23 mouse cellular contexts compared by ENCODE assay signal in the genomic region with DNA sequence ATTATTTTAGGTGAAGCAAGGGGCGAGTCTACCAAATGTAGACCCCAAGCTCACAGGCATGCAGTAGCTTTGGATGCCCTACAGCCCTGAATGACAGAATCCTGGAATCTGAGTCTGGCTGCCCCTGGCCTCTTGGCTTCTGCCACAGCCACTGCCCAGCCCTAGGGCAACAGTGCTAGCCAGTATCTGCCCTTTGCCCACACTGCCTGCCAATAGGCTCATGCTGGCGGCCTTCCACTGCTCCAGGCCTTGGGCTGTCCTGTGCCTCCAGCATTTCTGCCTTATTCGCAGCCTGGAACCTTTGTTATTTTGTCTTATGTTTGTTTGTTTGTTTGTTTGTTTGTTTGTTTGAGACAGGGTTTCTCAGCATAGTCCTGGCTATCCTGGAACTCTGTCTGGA. TPM values are rescaled to one million over a fixed set of nuclear protein-coding genes. Genes with fewer than 3 reads are reported as not detected.
A peak's percentile ranks its signal among the peaks of the same experiment; 100 is the strongest.
DNase-seq lines count a peak whose midpoint lies in the region; ATAC-seq lines count a peak whose summit lies in the region.
"Had no signal": no experiment of that assay in that cellular context is flagged by ENCODE, and none has a peak within 500 bp of the region (broad histone marks: within the 10 kb centered on the region; RNA-seq: fewer than 3 reads in every experiment).

No protein-coding gene starts in this region.

- peak; percentile 93 for DNase-seq in heart, adult 11 months
- DNase-seq in heart, postnatal 25 days (ENCODE audit: low spot score) = no peak
- peak; percentile 15 for DNase-seq in 3T3-L1 (ENCODE audit: low read depth, low spot score)
- peak; percentile 84 for DNase-seq in adipocyte (ENCODE audit: low spot score)
- no peak for DNase-seq in natural killer cell, adult 2 months (ENCODE audit: low spot score in 2 of 2)
- DNase-seq: forebrain, postnatal 0 days; heart, postnatal 14 days; layer of hippocampus, adult 9-11 months; lung, postnatal 36 days; retina, postnatal 1 day; right cerebral cortex, postnatal 25 days; spleen, adult 18-20 months had no signal

- 0 out of 2 replicates have a peak overlapping the region, but pooled peaks have one; percentile 6 for H3K9ac ChIP-seq in kidney, embryonic 16.5 days (replicated peaks; ENCODE audit: low read length)
- H3K9ac ChIP-seq: forebrain, postnatal 0 days; heart, embryonic 13.5 days; hindbrain, embryonic 13.5 days; liver, embryonic 14.5 days; lung, embryonic 15.5 days; midbrain, embryonic 13.5 days had no signal

- no peak overlapping the region for H3K4me2 ChIP-seq in kidney, embryonic 16.5 days (replicated peaks; ENCODE audit: low read depth, low read length)
- H3K4me2 ChIP-seq: heart, embryonic 13.5 days; hindbrain, embryonic 13.5 days; lung, embryonic 15.5 days; midbrain, embryonic 13.5 days had no signal

- no peaks in the 10 kb centered on the region for H3K9me3 ChIP-seq in kidney, embryonic 16.5 days (ENCODE audit: low read length)
- H3K9me3 ChIP-seq: forebrain, embryonic 10.5 days; heart, embryonic 13.5 days; hindbrain, embryonic 13.5 days; lung, embryonic 15.5 days; megakaryocyte, embryonic 14.5 days; midbrain, embryonic 13.5 days had no signal

- H3K36me3 ChIP-seq in kidney, embryonic 16.5 days (ENCODE audit: insufficient read depth, low read length) = peaks cover 5% of the 10 kb centered on the region; the same call in 1 of the 2 replicates
- H3K36me3 ChIP-seq: lung, embryonic 15.5 days had no signal

- no peak overlapping the region for H3K4me3 ChIP-seq in kidney, embryonic 16.5 days (ENCODE audit: low read length)
- H3K4me3 ChIP-seq: forebrain, embryonic 10.5 days; heart, embryonic 13.5 days; hindbrain, embryonic 13.5 days; lung, embryonic 15.5 days; megakaryocyte, embryonic 14.5 days; midbrain, embryonic 13.5 days had no signal

- 0 out of 2 replicates have a peak, but pooled peaks cover 2% of the 10 kb centered on the region for H3K4me1 ChIP-seq in kidney, embryonic 16.5 days (ENCODE audit: insufficient read depth, low read length)
- H3K4me1 ChIP-seq: heart, embryonic 13.5 days; lung, embryonic 15.5 days had no signal

- WGBS in kidney, embryonic 16.5 days = 91% methylated on average over 3 of the region's 3 CpGs

- no peaks in the 10 kb centered on the region for H3K27me3 ChIP-seq in kidney, embryonic 16.5 days (ENCODE audit: insufficient read depth, low read length)
- H3K27me3 ChIP-seq: hindbrain, embryonic 13.5 days; lung, embryonic 15.5 days; midbrain, embryonic 13.5 days had no signal

- ATAC-seq in kidney, embryonic 16.5 days (ENCODE audit: low FRiP score, low TSS enrichment) = no peak
- ATAC-seq in CD4-positive, CD25-positive, alpha-beta regulatory T cell, adult 4 months = no peak
- ATAC-seq: forebrain, postnatal 0 days; midbrain, embryonic 13.5 days had no signal

- no peak overlapping the region for H3K27ac ChIP-seq in kidney, embryonic 16.5 days (ENCODE audit: low read length)
- H3K27ac ChIP-seq: forebrain, embryonic 10.5 days; heart, embryonic 13.5 days; hindbrain, embryonic 13.5 days; liver, embryonic 14.5 days; lung, embryonic 15.5 days; midbrain, embryonic 13.5 days had no signal

- intact Hi-C loops in heart, postnatal 25 days (cut with DNase I) = no loop called here

RNA-seq across cellular contexts. Expression of a gene that starts 9.1 kb away (rescaled TPM):
- 1 to 10 TPM; 1.1 to 2.4 TPM for total RNA-seq in heart, postnatal 25 days (2021)
- polyA plus RNA-seq in kidney, embryonic 16.5 days (2015; fragmentation: Nextera tagmentation; extraction: Ambion mirVana) = 56.5 and 60.3 TPM in 2 replicates
- polyA plus RNA-seq in CD4-positive, CD25-positive, alpha-beta regulatory T cell, adult 4 months (2017; shearing (Covaris generic)) = 1 to 10 TPM; 6.4 to 6.9 TPM
- total RNA-seq: monocyte, adult 5-6 weeks had no signal

RNA-seq across cellular contexts. Expression of a gene that starts 18.1 kb away (rescaled TPM):
- total RNA-seq in heart, postnatal 25 days (2021) = under 1 TPM; 0.20 to 0.34 TPM
- 0.15 and 0.23 TPM in 2 replicates for polyA plus RNA-seq in kidney, embryonic 16.5 days (2015; fragmentation: Nextera tagmentation; extraction: Ambion mirVana)
- polyA plus RNA-seq in CD4-positive, CD25-positive, alpha-beta regulatory T cell, adult 4 months (2017; shearing (Covaris generic)) = under 1 TPM; 0.24 to 0.55 TPM
- total RNA-seq: granulocyte monocyte progenitor cell, adult 5-6 weeks had no signal

RNA-seq across cellular contexts. Expression of a gene that starts 40.6 kb away (rescaled TPM):
- 10 to 100 TPM; 19.4 to 19.5 TPM for total RNA-seq in heart, postnatal 25 days (2021)
- polyA plus RNA-seq in kidney, embryonic 16.5 days (2015; fragmentation: Nextera tagmentation; extraction: Ambion mirVana) = 6.5 TPM in 2 replicates
- 1 to 10 TPM; 4.2 to 5.6 TPM for polyA plus RNA-seq in CD4-positive, CD25-positive, alpha-beta regulatory T cell, adult 4 months (2017; shearing (Covaris generic))

RNA-seq across cellular contexts. Expression of a gene that starts 50.4 kb away (rescaled TPM):
- 10 to 100 TPM; 98.7 to 99.3 TPM for total RNA-seq in heart, postnatal 25 days (2021)
- 8.2 and 9.3 TPM in 2 replicates for polyA plus RNA-seq in kidney, embryonic 16.5 days (2015; fragmentation: Nextera tagmentation; extraction: Ambion mirVana)
- 1 to 10 TPM; 7.3 to 8.2 TPM for polyA plus RNA-seq in CD4-positive, CD25-positive, alpha-beta regulatory T cell, adult 4 months (2017; shearing (Covaris generic))

Comparison
In these comparisons a context has a peak if more than half of its experiments do, and no peak if none do; other contexts are left out.
1. DNase-seq: peak in heart, adult 11 months (single experiment), 3T3-L1 (single experiment) and adipocyte (single experiment); none in heart, postnatal 25 days (single experiment) and natural killer cell, adult 2 months (0 of 2).